11 mouse cellular contexts compared by ENCODE assay signal in the genomic region with DNA sequence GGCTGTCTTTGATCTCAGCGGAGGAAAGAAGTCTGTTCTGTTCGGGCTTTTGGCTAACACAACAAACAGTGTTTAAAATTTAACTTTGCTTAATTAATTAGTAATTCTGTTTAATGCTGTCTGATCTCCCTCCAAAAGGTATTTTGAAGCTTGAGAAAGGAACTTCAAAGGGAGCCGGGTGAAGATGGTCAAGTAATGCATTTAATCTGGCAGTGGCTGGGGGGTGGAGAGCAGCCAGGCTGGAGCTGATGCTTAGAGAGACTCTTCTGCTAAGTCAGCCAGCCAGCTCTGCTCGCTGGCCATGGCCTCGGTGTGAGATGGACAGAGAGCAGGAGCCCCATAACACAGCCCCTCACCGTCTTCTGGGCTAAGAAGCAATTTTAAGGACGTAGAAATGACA. TPM values are rescaled to one million over a fixed set of nuclear protein-coding genes. Genes with fewer than 3 reads are reported as not detected.
DNase-seq lines count a peak whose midpoint lies in the region; ATAC-seq and TF ChIP-seq lines count a peak whose summit lies in the region.
"Had no signal": no experiment of that assay in that cellular context is flagged by ENCODE, and none has a peak within 500 bp of the region (broad histone marks: within the 10 kb centered on the region; RNA-seq: fewer than 3 reads in every experiment).

No protein-coding gene starts in this region.

- no peak for DNase-seq in heart, adult 9 months (ENCODE audit: low spot score in 2 of 2)
- DNase-seq in neural tube, embryonic 10.5 days (ENCODE audit: extremely low spot score, low spot score) = no peak
- DNase-seq in kidney, postnatal 0 days (ENCODE audit: low spot score) = peak; percentile 49
- no peak for DNase-seq in thymus, postnatal 4 days
- no peak for DNase-seq in layer of hippocampus, adult 11-12 months (ENCODE audit: low spot score)
- DNase-seq in frontal cortex, postnatal 14 days (ENCODE audit: low spot score in 2 of 2) = no peak
- DNase-seq: adrenal gland, postnatal 14 days had no signal

- H3K9me3 ChIP-seq in heart, embryonic 15.5 days (replicated peaks) = no peaks in the 10 kb centered on the region
- no peaks in the 10 kb centered on the region for H3K9me3 ChIP-seq in neural tube, embryonic 13.5 days
- H3K9me3 ChIP-seq in kidney, postnatal 0 days (replicated peaks; ENCODE audit: low read length) = no peaks in the 10 kb centered on the region
- H3K9me3 ChIP-seq: limb, embryonic 13.5 days had no signal

- H3K4me2 ChIP-seq in heart, embryonic 15.5 days = no peak overlapping the region
- H3K4me2 ChIP-seq in neural tube, embryonic 13.5 days = no peak overlapping the region
- no peak overlapping the region for H3K4me2 ChIP-seq in kidney, postnatal 0 days (ENCODE audit: low read length)
- H3K4me2 ChIP-seq: limb, embryonic 13.5 days had no signal

- ATAC-seq in heart, embryonic 15.5 days (replicated peaks; ENCODE audit: insufficient number of reproducible peaks, insufficient read depth, low FRiP score, low read depth) = no peak
- no peak for ATAC-seq in neural tube, embryonic 13.5 days (ENCODE audit: low read depth)
- ATAC-seq in kidney, postnatal 0 days (replicated peaks; ENCODE audit: low FRiP score, low read depth) = 0 out of 2 replicates have a peak, but pooled peaks have one; percentile 14
- ATAC-seq: Patski had no signal

- H3K4me3 ChIP-seq in heart, embryonic 15.5 days = no peak overlapping the region
- no peak overlapping the region for H3K4me3 ChIP-seq in neural tube, embryonic 13.5 days
- H3K4me3 ChIP-seq in kidney, postnatal 0 days (replicated peaks; ENCODE audit: low read depth, low read length) = no peak overlapping the region
- H3K4me3 ChIP-seq: limb, embryonic 13.5 days had no signal

- H3K36me3 ChIP-seq in heart, embryonic 15.5 days = no peaks in the 10 kb centered on the region
- H3K36me3 ChIP-seq in neural tube, embryonic 13.5 days = peaks cover 18% of the 10 kb centered on the region; the same call in 1 of the 2 replicates
- no peaks in the 10 kb centered on the region for H3K36me3 ChIP-seq in kidney, postnatal 0 days (ENCODE audit: insufficient read depth, low read length)

- no peaks in the 10 kb centered on the region for H3K27me3 ChIP-seq in heart, embryonic 15.5 days
- no peaks in the 10 kb centered on the region for H3K27me3 ChIP-seq in neural tube, embryonic 13.5 days
- no peaks in the 10 kb centered on the region for H3K27me3 ChIP-seq in kidney, postnatal 0 days (ENCODE audit: insufficient read depth, low read length)
- H3K27me3 ChIP-seq: limb, embryonic 13.5 days; Patski had no signal

- peaks cover 57% of the 10 kb centered on the region for H3K4me1 ChIP-seq in heart, embryonic 15.5 days (replicated peaks)
- peaks cover 31% of the 10 kb centered on the region for H3K4me1 ChIP-seq in neural tube, embryonic 13.5 days (replicated peaks)
- H3K4me1 ChIP-seq in kidney, postnatal 0 days (replicated peaks; ENCODE audit: insufficient read depth, low read length) = peaks cover 43% of the 10 kb centered on the region

- peak overlapping the region; percentile 46; the same call in 1 of the 2 replicates for H3K27ac ChIP-seq in heart, embryonic 15.5 days
- H3K27ac ChIP-seq in neural tube, embryonic 13.5 days (replicated peaks) = 0 out of 2 replicates have a peak overlapping the region, but pooled peaks have one; percentile 23
- H3K27ac ChIP-seq in kidney, postnatal 0 days = peak overlapping the region; percentile 66

- no peak for TF ChIP-seq CTCF in kidney, postnatal 0 days (IDR thresholded peaks at IDR 0.05; ENCODE audit: low read depth)

- H3K9ac ChIP-seq in heart, embryonic 15.5 days = no peak overlapping the region
- H3K9ac ChIP-seq in neural tube, embryonic 13.5 days = no peak overlapping the region
- no peak overlapping the region; the same call in 1 of the 2 replicates for H3K9ac ChIP-seq in kidney, postnatal 0 days (ENCODE audit: low read depth, low read length)

- 51% methylated on average over 7 of the region's 7 CpGs for WGBS in heart, embryonic 15.5 days
- WGBS in neural tube, embryonic 13.5 days = 44% methylated on average over 7 of the region's 7 CpGs
- 22% methylated on average over 7 of the region's 7 CpGs for WGBS in kidney, postnatal 0 days

RNA-seq across cellular contexts. Expression of gene Snx20, which starts 56.7 kb away (rescaled TPM):
- polyA plus RNA-seq in heart, embryonic 15.5 days (2015; fragmentation: Nextera tagmentation; extraction: Ambion mirVana) = 2.3 and 2.9 TPM in 2 replicates
- polyA plus RNA-seq in neural tube, embryonic 13.5 days (2015; fragmentation: Nextera tagmentation; extraction: Ambion mirVana) = 1.1 and 1.4 TPM in 2 replicates
- polyA plus RNA-seq in kidney, postnatal 0 days (2015; fragmentation: Nextera tagmentation; extraction: Ambion mirVana) = 2.9 and 3.0 TPM in 2 replicates

RNA-seq across cellular contexts. Expression of gene Nkd1, which starts 58.1 kb away (rescaled TPM):
- polyA plus RNA-seq in heart, embryonic 15.5 days (2015; fragmentation: Nextera tagmentation; extraction: Ambion mirVana) = 14.6 and 19.5 TPM in 2 replicates
- polyA plus RNA-seq in neural tube, embryonic 13.5 days (2015; fragmentation: Nextera tagmentation; extraction: Ambion mirVana) = 48.9 and 52.3 TPM in 2 replicates
- polyA plus RNA-seq in kidney, postnatal 0 days (2015; fragmentation: Nextera tagmentation; extraction: Ambion mirVana) = 64.6 and 68.1 TPM in 2 replicates
